Mouse (Mus musculus): ENCODE measurements at regions not wholly inside any gene's neighbourhood (a gene's known extent, or its start where the extent isn't known, plus 50 kb on each side); places are given as distances from the start of the nearest gene placed in this dataset.

GRCm38 (mm10) chr17:13546669-13547085, 192.3 kb downstream of the Tcp10c start:
- TF ChIP-seq CTCF (IDR thresholded peaks at IDR 0.05; ENCODE audit: low read depth) = no peak
- TF ChIP-seq EP300 (optimal IDR thresholded peaks at IDR 0.05) = no peak

All from stomach, postnatal 0 days (tissue).